Mouse (Mus musculus) retina, postnatal 1 day (tissue): ENCODE data around the gene Srp68.

Source experiments
- DNase-seq: peaks from one replicate; pipeline ENCODE4 v3.0.0-alpha.2; 2012

Gene Srp68

GRCm38 (mm10) chr11:116274045-116274666, at the start of gene Srp68:
Gene Srp68 (minus strand): TSS chr11:116274217.
- DNase-seq = peak; percentile 98

DNA sequence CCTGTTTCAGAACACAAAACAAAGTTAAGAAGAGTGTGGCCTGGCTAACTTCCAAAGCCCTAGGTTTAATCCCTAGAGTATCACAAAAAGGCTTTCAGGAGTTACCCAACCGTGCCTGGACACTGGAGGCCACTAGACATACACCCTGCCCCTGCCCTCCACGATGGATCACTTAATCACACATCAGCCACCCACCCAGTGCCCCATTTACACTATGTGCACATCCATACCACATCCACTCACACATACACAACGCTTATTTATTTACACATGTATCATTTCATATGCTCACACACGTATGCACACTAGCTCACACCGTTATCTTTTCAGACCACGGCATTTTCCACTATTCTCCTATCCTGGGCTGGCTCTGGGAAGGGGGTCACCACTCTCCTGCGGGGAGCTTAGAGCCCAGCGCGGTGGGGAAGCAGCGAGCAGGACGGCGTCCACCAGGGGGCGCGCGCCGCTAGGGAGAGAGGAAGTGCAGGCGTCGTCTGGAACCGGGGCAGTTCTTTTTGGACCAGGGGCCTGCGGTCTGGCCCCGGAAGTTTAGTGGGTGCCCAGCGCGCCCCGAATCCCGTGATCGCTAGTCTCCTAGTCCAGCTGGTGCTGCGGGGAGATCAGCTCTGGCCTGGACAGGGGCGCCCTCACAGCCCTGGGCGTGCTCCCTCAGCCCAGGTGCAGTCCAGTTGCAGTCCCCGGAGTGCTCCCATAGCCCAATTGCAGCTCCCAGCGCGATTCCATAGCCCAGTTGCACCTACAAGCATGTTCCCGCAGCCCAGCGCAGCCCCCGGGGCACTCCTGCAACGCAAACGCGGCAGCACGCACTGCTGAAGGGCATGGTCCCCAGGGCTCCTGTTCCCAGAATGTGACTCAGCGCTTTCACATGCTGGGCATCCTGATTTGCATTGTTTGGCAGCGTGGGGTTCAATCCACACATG, 45.0 kb upstream of the Srp68 start:
- DNase-seq = peak; percentile 86

- peak; percentile 46 for DNase-seq
Measured at GRCm38 (mm10) chr11:116312359-116312758, 38.3 kb upstream of the Srp68 start.

DNA sequence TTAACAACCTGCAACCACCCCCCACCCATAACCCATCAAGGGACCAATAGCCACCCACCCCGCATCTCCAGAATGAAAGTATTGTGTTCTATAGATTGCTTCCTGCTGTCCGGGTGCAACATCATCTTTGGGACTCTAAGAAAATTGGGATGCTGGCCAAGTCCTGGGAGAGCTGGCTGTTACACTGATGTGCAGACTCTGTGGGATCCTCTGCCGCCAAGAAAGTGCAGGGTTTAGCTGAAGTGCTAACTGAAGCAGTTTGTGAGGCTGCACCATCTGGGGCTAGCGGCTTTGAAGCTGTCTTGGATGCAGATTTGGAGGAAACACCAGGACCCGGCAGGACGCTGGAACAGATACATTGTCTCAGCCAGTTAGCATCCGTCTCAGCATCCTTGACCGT, 37.2 kb upstream of the Srp68 start:
- DNase-seq = no peak

GRCm38 (mm10) chr11:116309601-116310000, 35.6 kb upstream of the Srp68 start:
- no peak for DNase-seq

- no peak for DNase-seq
Measured at GRCm38 (mm10) chr11:116307762-116308531, 33.9 kb upstream of the Srp68 start.

- DNase-seq = no peak
Measured at GRCm38 (mm10) chr11:116307019-116307725, 33.2 kb upstream of the Srp68 start, which contains the start of gene Exoc7. Gene Exoc7 (minus strand): TSS chr11:116307233.

- peak; percentile 97 for DNase-seq
Measured at GRCm38 (mm10) chr11:116306126-116306982, 32.3 kb upstream of the Srp68 start.

GRCm38 (mm10) chr11:116305423-116305822, 31.4 kb upstream of the Srp68 start:
- DNase-seq = no peak

GRCm38 (mm10) chr11:116298621-116299020, 24.6 kb upstream of the Srp68 start:
- no peak for DNase-seq

- no peak for DNase-seq
Measured at GRCm38 (mm10) chr11:116298221-116298620, 24.2 kb upstream of the Srp68 start.

- DNase-seq = no peak
Measured at GRCm38 (mm10) chr11:116297017-116297416, 23.0 kb upstream of the Srp68 start.

DNA sequence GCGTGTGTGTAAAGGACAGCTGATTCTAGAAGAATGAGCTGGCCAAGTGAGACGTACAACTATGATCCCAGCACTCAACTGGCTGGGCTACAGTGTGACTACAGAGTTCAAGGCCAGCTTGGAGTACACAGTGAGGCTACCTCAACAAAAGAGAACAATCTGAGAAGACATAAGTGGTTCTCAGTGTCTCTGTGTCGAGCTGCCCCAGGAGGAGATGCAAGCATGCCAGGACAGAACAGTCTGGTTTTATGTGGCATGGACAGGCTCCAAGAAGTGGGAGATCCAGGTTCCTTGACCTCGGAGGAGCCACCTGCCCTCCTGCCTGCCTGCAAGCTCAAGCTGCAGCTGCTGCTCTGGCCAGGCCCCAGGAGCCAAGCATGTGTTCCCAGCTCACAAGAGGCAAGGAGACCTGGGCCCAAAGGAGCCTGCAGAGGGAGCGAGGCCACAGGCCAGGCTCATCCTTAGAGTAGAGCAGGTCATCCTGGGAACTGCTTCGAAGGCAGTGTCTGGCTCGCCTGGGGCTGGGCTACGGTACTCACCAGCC, 22.2 kb upstream of the Srp68 start:
- DNase-seq = no peak

- DNase-seq = peak; percentile 83
Measured at GRCm38 (mm10) chr11:116294319-116294718, 20.3 kb upstream of the Srp68 start.

GRCm38 (mm10) chr11:116293538-116294137, 19.6 kb upstream of the Srp68 start:
- DNase-seq = no peak

GRCm38 (mm10) chr11:116292401-116292800, 18.4 kb upstream of the Srp68 start:
- no peak for DNase-seq

DNA sequence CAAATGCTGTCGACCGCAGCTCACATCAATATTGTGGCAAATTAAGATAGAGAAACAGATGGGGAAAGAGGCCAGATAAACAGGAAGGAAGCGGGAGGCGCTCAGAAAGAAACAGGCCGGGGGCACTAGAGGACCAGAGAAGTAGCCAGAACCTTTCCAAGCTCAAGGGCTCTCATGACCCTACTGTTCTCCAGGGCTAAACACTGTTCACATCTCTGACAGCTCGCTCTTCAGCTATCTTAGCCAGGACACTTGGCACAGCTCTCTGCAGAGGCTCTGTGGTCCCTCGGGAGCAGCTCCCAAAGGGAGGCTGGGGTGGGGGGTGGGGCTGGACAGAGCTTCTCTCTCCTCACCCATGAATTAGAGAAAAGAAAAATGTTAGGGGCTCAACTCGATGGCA, 16.5 kb upstream of the Srp68 start:
- DNase-seq = no peak

DNA sequence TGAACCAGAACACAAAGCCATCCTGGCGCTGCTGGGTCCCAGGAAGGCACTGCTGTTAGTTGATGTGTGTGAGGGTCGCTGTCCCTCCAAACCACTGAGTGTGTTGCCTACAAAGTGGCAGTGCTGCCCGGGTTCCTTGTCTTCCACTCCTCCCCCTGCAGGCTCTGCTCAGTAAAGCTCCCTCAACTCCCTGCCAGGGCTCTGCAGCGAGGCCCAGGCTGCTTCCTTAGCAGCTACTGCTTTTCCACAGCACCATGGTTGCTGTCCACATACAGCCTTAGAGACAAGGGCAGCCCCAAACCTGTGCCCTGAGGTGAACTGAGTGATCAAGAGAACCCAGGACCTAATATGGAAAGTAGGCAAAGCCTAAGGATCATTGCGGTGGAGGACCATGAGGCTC, 13.3 kb upstream of the Srp68 start:
- DNase-seq = no peak

DNA sequence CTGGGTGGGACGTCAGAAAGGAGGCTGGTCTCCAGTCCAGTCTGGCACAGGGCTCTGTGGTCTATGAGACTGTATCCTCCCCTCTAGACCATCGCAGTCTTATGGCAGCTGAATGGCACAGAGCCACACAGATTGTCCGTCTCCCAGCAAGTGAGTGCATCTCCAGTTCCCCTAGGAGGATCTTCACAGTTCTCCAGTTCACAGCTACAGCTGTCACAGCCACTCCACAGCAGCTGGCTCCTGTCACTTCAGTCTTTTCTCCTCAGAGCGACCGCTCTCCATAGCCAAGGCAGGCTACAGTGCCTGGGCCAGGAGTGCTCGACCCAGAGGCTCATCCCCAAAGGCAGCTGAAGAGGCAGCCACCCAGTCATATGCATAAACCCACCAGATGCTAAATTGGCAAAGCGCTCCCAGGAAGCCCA, 11.8 kb upstream of the Srp68 start:
- DNase-seq = peak; percentile 49

DNA sequence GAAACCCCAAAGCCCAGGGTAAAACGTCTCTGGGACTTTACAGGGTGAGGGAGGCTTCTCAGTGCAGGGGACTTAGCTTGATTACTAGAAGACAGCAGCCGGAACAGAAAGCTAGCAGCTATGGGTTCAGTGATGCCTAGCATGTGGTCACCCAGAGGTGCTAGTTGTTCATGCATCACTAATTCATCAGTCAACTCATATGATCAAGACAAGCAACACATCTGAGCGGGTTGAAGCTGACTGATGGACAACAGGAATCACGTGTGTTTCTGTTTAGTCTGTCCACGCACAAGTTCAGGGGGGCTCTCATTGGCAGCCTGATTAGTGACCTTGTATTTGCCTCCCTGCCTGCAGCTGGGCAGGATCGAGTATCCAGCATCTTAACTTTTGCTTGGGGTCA, 10.0 kb upstream of the Srp68 start:
- DNase-seq = no peak
